Mouse (Mus musculus) stomach, embryonic 14.5 days (tissue): ENCODE results near the gene Rab3ip. TPM values are rescaled to one million over a fixed set of nuclear protein-coding genes. Genes with fewer than 3 reads are reported as not detected.

Experiments
- polyA plus RNA-seq: library from polyadenylated mRNA; unstranded; fragments of >200 nt; fragmentation: Nextera tagmentation; extraction: Ambion mirVana; gene quantifications from 2 replicates; pipeline ENCODE4 v1.2.1, GENCODE M21; 2014

Rab3ip gene
- polyA plus RNA-seq, 1 experiment from 2014 or later: 22.2 TPM

Other genes with a start within 250 kb of the Rab3ip start
- gene Myrfl, start 53.9 kb downstream of the Rab3ip start, polyA plus RNA-seq: 0.20 and 0.34 TPM in 2 replicates
- not detected in 2 replicates for gene Gm10271, start 21.8 kb upstream of the Rab3ip start, polyA plus RNA-seq
- gene Best3, start 35.5 kb upstream of the Rab3ip start, polyA plus RNA-seq: not detected in 2 replicates
- gene Lrrc10, start 94.6 kb upstream of the Rab3ip start, polyA plus RNA-seq: not detected in 2 replicates
- gene Cct2, start 113.0 kb upstream of the Rab3ip start, polyA plus RNA-seq: 227 and 238 TPM in 2 replicates
- gene Frs2, start 197.8 kb upstream of the Rab3ip start, polyA plus RNA-seq: 37.4 and 40.3 TPM in 2 replicates